ENCODE assay signal across 19 mouse cellular contexts in genomic region chr8:88845916-88846315, GRCm38 (mm10).
A peak's percentile ranks its signal among the peaks of the same experiment; 100 is the strongest.
DNase-seq lines count a peak whose midpoint lies in the region; ATAC-seq and TF ChIP-seq lines count a peak whose summit lies in the region.
"Had no signal": no experiment of that assay in that cellular context is flagged by ENCODE, and none has a peak within 500 bp of the region (broad histone marks: within the 10 kb centered on the region; RNA-seq: fewer than 3 reads in every experiment).

No protein-coding gene starts in this region.

- intact Hi-C loops in heart, adult 2 months (cut with DNase I) = no loop called here

- no peaks in the 10 kb centered on the region for H3K36me3 ChIP-seq in intestine, embryonic 14.5 days (ENCODE audit: control insufficient read depth, insufficient read depth, low read length)
- H3K36me3 ChIP-seq in intestine, postnatal 0 days (ENCODE audit: control insufficient read depth, insufficient read depth) = no peaks in the 10 kb centered on the region
- no peaks in the 10 kb centered on the region for H3K36me3 ChIP-seq in neural tube, embryonic 13.5 days
- H3K36me3 ChIP-seq in hindbrain, postnatal 0 days (ENCODE audit: insufficient read depth, low read length) = no peaks in the 10 kb centered on the region
- no peaks in the 10 kb centered on the region for H3K36me3 ChIP-seq in stomach, embryonic 16.5 days (ENCODE audit: control insufficient read depth, insufficient read depth, low read length)
- no peaks in the 10 kb centered on the region for H3K36me3 ChIP-seq in heart, adult 2 months (ENCODE audit: control insufficient read depth, insufficient read depth, low read length)
- H3K36me3 ChIP-seq: limb, embryonic 15.5 days; neural tube, embryonic 12.5 days had no signal

- no peaks in the 10 kb centered on the region for H3K9me3 ChIP-seq in intestine, embryonic 14.5 days (ENCODE audit: control insufficient read depth, low read length)
- H3K9me3 ChIP-seq in intestine, postnatal 0 days (ENCODE audit: control insufficient read depth) = no peaks in the 10 kb centered on the region
- no peaks in the 10 kb centered on the region for H3K9me3 ChIP-seq in neural tube, embryonic 13.5 days
- H3K9me3 ChIP-seq in hindbrain, postnatal 0 days (ENCODE audit: low read length) = no peaks in the 10 kb centered on the region
- H3K9me3 ChIP-seq in stomach, embryonic 16.5 days (replicated peaks; ENCODE audit: control insufficient read depth, low read length) = no peaks in the 10 kb centered on the region
- H3K9me3 ChIP-seq: limb, embryonic 15.5 days; neural tube, embryonic 12.5 days had no signal

- 0 out of 2 replicates have a peak, but pooled peaks cover 7% of the 10 kb centered on the region for H3K4me1 ChIP-seq in intestine, embryonic 14.5 days (replicated peaks; ENCODE audit: control insufficient read depth, insufficient read depth, low read length)
- no peaks in the 10 kb centered on the region for H3K4me1 ChIP-seq in intestine, postnatal 0 days (replicated peaks; ENCODE audit: control insufficient read depth, insufficient read depth, low read length)
- H3K4me1 ChIP-seq in neural tube, embryonic 13.5 days (replicated peaks) = peaks cover 26% of the 10 kb centered on the region
- no peaks in the 10 kb centered on the region for H3K4me1 ChIP-seq in hindbrain, postnatal 0 days (ENCODE audit: insufficient read depth, low read length)
- peaks cover 2% of the 10 kb centered on the region; the same call in 1 of the 2 replicates for H3K4me1 ChIP-seq in stomach, embryonic 16.5 days (ENCODE audit: control insufficient read depth, insufficient read depth, low read length)
- no peaks in the 10 kb centered on the region for H3K4me1 ChIP-seq in heart, adult 2 months (ENCODE audit: control insufficient read depth, insufficient read depth, low read length)

- no peak overlapping the region for H3K4me3 ChIP-seq in intestine, embryonic 14.5 days (ENCODE audit: low read depth, low read length)
- no peak overlapping the region for H3K4me3 ChIP-seq in intestine, postnatal 0 days (ENCODE audit: low read depth, low read length)
- no peak overlapping the region for H3K4me3 ChIP-seq in neural tube, embryonic 13.5 days
- H3K4me3 ChIP-seq in hindbrain, postnatal 0 days (ENCODE audit: low read length) = no peak overlapping the region
- H3K4me3 ChIP-seq in stomach, embryonic 16.5 days (replicated peaks; ENCODE audit: low read length) = no peak overlapping the region
- H3K4me3 ChIP-seq in heart, adult 2 months = no peak overlapping the region
- H3K4me3 ChIP-seq: gastrocnemius, adult 2 months; limb, embryonic 15.5 days; neural tube, embryonic 12.5 days had no signal

- no peak for TF ChIP-seq EP300 in heart, adult 2 months (IDR thresholded peaks at IDR 0.05; ENCODE audit: insufficient read depth, low read depth, low read length)

- no peak for TF ChIP-seq CTCF in intestine, postnatal 0 days (IDR thresholded peaks at IDR 0.05; ENCODE audit: low read depth)
- TF ChIP-seq CTCF in hindbrain, postnatal 0 days (IDR thresholded peaks at IDR 0.05; ENCODE audit: low read depth) = no peak
- no peak for TF ChIP-seq CTCF in heart, adult 2 months (IDR thresholded peaks at IDR 0.05)

- no peak for ATAC-seq in intestine, embryonic 14.5 days (replicated peaks; ENCODE audit: low FRiP score, low TSS enrichment, low read depth)
- no peak for ATAC-seq in intestine, postnatal 0 days
- ATAC-seq in neural tube, embryonic 13.5 days (ENCODE audit: low read depth) = peak; percentile 36
- ATAC-seq in hindbrain, postnatal 0 days = no peak
- ATAC-seq in stomach, embryonic 16.5 days (ENCODE audit: insufficient read depth, low FRiP score) = no peak
- ATAC-seq: forebrain, embryonic 16.5 days; liver, postnatal 0 days had no signal

- no peak for TF ChIP-seq POLR2A in heart, adult 2 months (IDR thresholded peaks at IDR 0.05; ENCODE audit: insufficient read depth, low read depth, low read length)

- peak overlapping the region; percentile 23 for H3K4me2 ChIP-seq in intestine, embryonic 14.5 days (ENCODE audit: low read length)
- H3K4me2 ChIP-seq in intestine, postnatal 0 days (replicated peaks; ENCODE audit: low read depth) = no peak overlapping the region
- H3K4me2 ChIP-seq in neural tube, embryonic 13.5 days = 0 out of 2 replicates have a peak overlapping the region, but pooled peaks have one; percentile 18
- H3K4me2 ChIP-seq in hindbrain, postnatal 0 days (ENCODE audit: low read depth, low read length) = no peak overlapping the region
- peak overlapping the region; percentile 25; the same call in 1 of the 2 replicates for H3K4me2 ChIP-seq in stomach, embryonic 16.5 days (ENCODE audit: low read depth, low read length)
- H3K4me2 ChIP-seq: limb, embryonic 15.5 days; neural tube, embryonic 12.5 days had no signal

- no peak overlapping the region for H3K9ac ChIP-seq in intestine, embryonic 14.5 days (ENCODE audit: low read length)
- no peak overlapping the region for H3K9ac ChIP-seq in intestine, postnatal 0 days (ENCODE audit: low read depth, low read length)
- H3K9ac ChIP-seq in neural tube, embryonic 13.5 days = no peak overlapping the region
- no peak overlapping the region for H3K9ac ChIP-seq in hindbrain, postnatal 0 days (replicated peaks; ENCODE audit: low read length)
- H3K9ac ChIP-seq in stomach, embryonic 16.5 days (ENCODE audit: low read length) = no peak overlapping the region
- H3K9ac ChIP-seq in heart, adult 2 months (ENCODE audit: low read depth, low read length) = no peak overlapping the region
- H3K9ac ChIP-seq: limb, embryonic 15.5 days; liver, postnatal 0 days; neural tube, embryonic 12.5 days had no signal

- no peaks in the 10 kb centered on the region for H3K79me2 ChIP-seq in heart, adult 2 months (replicated peaks; ENCODE audit: control insufficient read depth, insufficient read depth, low read length)

- DNase-seq in intestine, embryonic 14.5 days (ENCODE audit: low spot score) = peak; percentile 53
- no peak for DNase-seq in neural tube, embryonic 10.5 days (ENCODE audit: extremely low spot score, low spot score)
- DNase-seq in hindbrain, postnatal 0 days (ENCODE audit: low spot score) = peak; percentile 13
- DNase-seq in heart, adult 2 months = no peak
- DNase-seq: cerebellum, adult 9-11 months; gastrocnemius, adult 2 months; kidney, adult 11 months; kidney, postnatal 36 days; layer of hippocampus, adult 9-11 months; liver, postnatal 0 days; lung, postnatal 36 days; right cerebral cortex, postnatal 25 days; thymus, postnatal 36 days had no signal

- H3K27ac ChIP-seq in intestine, embryonic 14.5 days (ENCODE audit: low read depth) = no peak overlapping the region
- H3K27ac ChIP-seq in intestine, postnatal 0 days (ENCODE audit: low read depth, low read length) = no peak overlapping the region
- no peak overlapping the region for H3K27ac ChIP-seq in neural tube, embryonic 13.5 days (replicated peaks)
- H3K27ac ChIP-seq in hindbrain, postnatal 0 days = no peak overlapping the region
- no peak overlapping the region for H3K27ac ChIP-seq in stomach, embryonic 16.5 days (ENCODE audit: low read length)
- H3K27ac ChIP-seq in heart, adult 2 months = no peak overlapping the region
- H3K27ac ChIP-seq: gastrocnemius, adult 2 months; limb, embryonic 15.5 days; neural tube, embryonic 12.5 days had no signal

- no peaks in the 10 kb centered on the region for H3K27me3 ChIP-seq in intestine, embryonic 14.5 days (replicated peaks; ENCODE audit: control insufficient read depth, insufficient read depth, low read length)
- no peaks in the 10 kb centered on the region for H3K27me3 ChIP-seq in intestine, postnatal 0 days (replicated peaks; ENCODE audit: control insufficient read depth, insufficient read depth, low read length)
- peaks cover 10% of the 10 kb centered on the region; the same call in 1 of the 2 replicates for H3K27me3 ChIP-seq in neural tube, embryonic 13.5 days
- no peaks in the 10 kb centered on the region for H3K27me3 ChIP-seq in hindbrain, postnatal 0 days (ENCODE audit: insufficient read depth, low read length)
- H3K27me3 ChIP-seq in stomach, embryonic 16.5 days (ENCODE audit: control insufficient read depth, insufficient read depth, low read length) = no peaks in the 10 kb centered on the region
- H3K27me3 ChIP-seq in heart, adult 2 months (ENCODE audit: control insufficient read depth, insufficient read depth, low read length) = no peaks in the 10 kb centered on the region; the same call in 1 of the 2 replicates
- H3K27me3 ChIP-seq: limb, embryonic 15.5 days; neural tube, embryonic 12.5 days had no signal

- WGBS in intestine, embryonic 14.5 days = 20% methylated on average over 11 of the region's 11 CpGs
- WGBS in intestine, postnatal 0 days = 22% methylated on average over 11 of the region's 11 CpGs
- WGBS in neural tube, embryonic 13.5 days = 34% methylated on average over 11 of the region's 11 CpGs
- 60% methylated on average over 11 of the region's 11 CpGs for WGBS in hindbrain, postnatal 0 days
- WGBS in stomach, embryonic 16.5 days = 20% methylated on average over 11 of the region's 11 CpGs
- WGBS in heart, adult 2 months = 50% methylated on average over 11 of the region's 11 CpGs

Comparison
In these comparisons a context has a peak if more than half of its experiments do, and no peak if none do; other contexts are left out.
1. H3K4me2 ChIP-seq: peak in intestine, embryonic 14.5 days (single experiment), neural tube, embryonic 13.5 days (single experiment) and stomach, embryonic 16.5 days (single experiment); none in intestine, postnatal 0 days (single experiment) and hindbrain, postnatal 0 days (single experiment).
2. DNase-seq: peak in intestine, embryonic 14.5 days (single experiment) and hindbrain, postnatal 0 days (single experiment); none in neural tube, embryonic 10.5 days (single experiment) and heart, adult 2 months (0 of 2).